Mouse (Mus musculus) adrenal gland, postnatal 10 days (tissue): ENCODE data around the gene Gm14819. TPM values are rescaled to one million over a fixed set of nuclear protein-coding genes. Genes with fewer than 3 reads are reported as not detected.
"Not testable (repeated sequence)": the region's sequence is repeated elsewhere in the genome, so short reads cannot be mapped to it uniquely, and the experiment has no call there.

Source experiments
- DNase-seq: peaks from one replicate; pipeline ENCODE4 v3.0.0; 2021; ENCODE audit warnings: mixed read lengths
- long read RNA-seq, 2 experiments: library from polyadenylated mRNA; stranded (forward); transcript quantifications; one replicate each; pipeline ENCODE4 v2.0.0; 2021
- total RNA-seq, 2 experiments: library from RNA; stranded (reverse); gene quantifications; 2 replicates each; pipeline ENCODE4 v1.2.3; 2021

The Gm14819 gene
- not detected for total RNA-seq
- long read RNA-seq, experiment 1: 0 reads
- long read RNA-seq, experiment 2: 0 reads

DNA sequence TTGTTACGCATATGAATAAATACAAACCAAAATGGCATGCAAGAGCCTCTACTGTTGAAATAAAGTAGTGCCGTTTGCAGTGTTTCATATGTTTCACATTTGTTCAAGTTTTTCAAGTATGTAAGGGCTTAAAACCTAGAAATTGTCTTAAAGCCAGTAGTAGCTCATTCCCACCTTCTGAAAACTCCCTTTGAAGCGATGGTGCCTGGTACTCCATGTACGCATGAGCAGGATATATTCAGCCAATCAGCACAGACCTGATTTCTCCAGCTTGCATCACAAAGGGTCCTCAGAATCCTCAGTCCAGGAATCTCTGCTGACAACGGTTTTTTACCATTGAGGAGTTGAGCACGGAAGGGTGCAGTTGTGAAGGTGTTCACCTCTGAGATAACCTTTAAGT, at the start of gene Gm14819:
Gene Gm14819, plus strand, starts transcription at position 301 of the 400 bp plus-strand sequence.
- DNase-seq: not testable (repeated sequence)
